Mouse (Mus musculus) T-cell, adult 2 months (primary cell): Measurements from ENCODE around the gene Fam174b.

ENCODE experiments used
- DNase-seq: peaks from one replicate; pipeline ENCODE4 v3.0.0; 2022; ENCODE audit warnings: low spot score

The Fam174b gene

DNA sequence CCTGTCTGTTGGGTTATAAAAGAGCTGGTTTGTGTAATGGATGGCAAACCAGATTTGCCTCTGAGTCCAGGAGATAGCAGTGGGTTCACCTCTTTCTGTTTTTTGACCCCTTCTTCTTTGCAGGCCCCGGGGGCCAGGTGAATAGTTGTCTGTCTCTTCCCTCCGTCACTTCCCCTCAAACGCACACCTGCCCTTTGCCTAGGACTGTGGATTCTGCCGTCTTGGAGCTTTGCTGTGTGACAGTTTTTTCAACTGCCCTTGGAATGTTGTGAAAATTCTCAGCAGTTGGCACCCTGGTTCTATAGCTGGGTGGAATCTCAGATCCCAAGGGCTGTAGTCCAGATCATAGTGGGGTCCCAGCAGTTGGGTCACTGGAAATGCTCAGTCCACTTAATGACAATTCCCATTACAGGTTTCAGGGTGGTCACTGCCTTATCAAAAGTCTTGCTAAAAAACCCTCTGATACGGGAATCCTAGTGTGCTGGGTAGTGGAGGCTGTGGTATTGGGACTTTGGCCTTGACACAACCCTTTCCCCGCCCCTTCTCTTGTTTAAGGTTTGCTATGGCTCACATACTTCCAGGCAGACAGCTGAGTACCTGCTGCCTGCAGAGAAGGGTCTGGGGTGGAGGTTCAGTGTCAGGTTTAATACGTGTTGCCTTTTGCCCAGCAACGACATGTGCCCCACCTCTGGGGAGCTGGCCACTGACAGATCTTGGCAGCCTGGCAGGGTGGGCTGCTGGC lies 76.3 kb downstream of the Fam174b start:
- DNase-seq: no peak

DNA sequence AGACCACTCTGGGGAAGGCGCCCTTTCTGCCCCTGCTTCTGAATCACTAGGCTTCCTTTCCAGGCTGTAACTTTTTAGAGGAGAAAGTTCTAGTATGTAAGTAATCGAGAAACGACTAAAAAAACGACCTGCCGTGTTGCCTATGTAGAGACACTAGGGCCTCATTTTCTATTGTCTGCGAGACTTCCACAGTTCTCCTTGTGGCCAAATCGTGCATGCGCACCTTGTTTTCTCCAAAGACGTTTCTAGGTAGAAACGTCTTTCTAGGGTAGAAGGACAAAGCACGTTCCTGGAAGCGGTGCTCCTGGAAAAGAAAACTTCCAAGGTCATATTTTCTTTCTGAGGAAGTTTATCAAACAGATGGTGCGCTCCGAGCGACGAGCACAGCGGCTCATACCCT lies 79.3 kb downstream of the Fam174b start:
- no peak for DNase-seq
